Mouse (Mus musculus) heart, embryonic 10.5 days (tissue): ENCODE measurements around the gene Atp1b1. TPM values are rescaled to one million over a fixed set of nuclear protein-coding genes. Genes with fewer than 3 reads are reported as not detected.
A peak's percentile ranks its signal among the peaks of the same experiment; 100 is the strongest.

Experiments
- DNase-seq: peaks from one replicate; pipeline ENCODE4 v3.0.0-alpha.2; 2017; ENCODE audit warnings: low spot score
- H3K27ac ChIP-seq: fragments of 300-500 bp; sonication (generic); 2 replicates; pipeline ENCODE4 v1.5.1; 2016; ENCODE audit warnings: mild to moderate bottlenecking
- H3K27me3 ChIP-seq: fragments of 300-500 bp; sonication (generic); 2 replicates; pipeline ENCODE4 v1.6.1; 2016; ENCODE audit warnings: mild to moderate bottlenecking; ENCODE audit not compliant: poor library complexity, insufficient read depth, severe bottlenecking
- H3K36me3 ChIP-seq: fragments of 300-500 bp; sonication (generic); 2 replicates; pipeline ENCODE4 v1.6.1; 2016; ENCODE audit warnings: mild to moderate bottlenecking, moderate library complexity
- H3K4me1 ChIP-seq: fragments of 300-500 bp; sonication (generic); 2 replicates; pipeline ENCODE4 v1.6.1; 2016; ENCODE audit warnings: mild to moderate bottlenecking
- H3K4me3 ChIP-seq: fragments of 300-500 bp; sonication (generic); 2 replicates; pipeline ENCODE4 v1.5.1; 2016; ENCODE audit warnings: mild to moderate bottlenecking, moderate library complexity
- H3K9me3 ChIP-seq: fragments of 300-500 bp; sonication (generic); 2 replicates; pipeline ENCODE4 v1.6.1; 2016; ENCODE audit warnings: mild to moderate bottlenecking, moderate library complexity
- WGBS: fragments of 180-500 bp; shearing (Covaris S2); methylation state at CpG from one replicate; pipeline ENCODE4 v1.1.7; 2016; 5-methylcytosine and 5-hydroxymethylcytosine counted together
- polyA plus RNA-seq: library from polyadenylated mRNA; unstranded; fragments of >200 nt; fragmentation: Nextera tagmentation; extraction: Ambion mirVana; gene quantifications from 2 replicates; pipeline ENCODE4 v1.2.1, GENCODE M21; 2016

Atp1b1 gene
- polyA plus RNA-seq, 1 experiment from 2014 or later = 181 TPM

- 90% methylated on average over 6 of the region's 6 CpGs for WGBS
- H3K36me3 ChIP-seq = peaks cover 91% of the 10 kb centered on the region
Observed at GRCm38 (mm10) chr1:164447521-164447920, 10.6 kb downstream of the Atp1b1 start.

GRCm38 (mm10) chr1:164446535-164446934 lies 11.6 kb downstream of the Atp1b1 start:
- 94% methylated on average over 10 of the region's 10 CpGs for WGBS
- H3K4me3 ChIP-seq = no peak overlapping the region
- H3K27me3 ChIP-seq = no peaks in the 10 kb centered on the region
- H3K4me1 ChIP-seq = peaks cover 25% of the 10 kb centered on the region
- no peaks in the 10 kb centered on the region for H3K9me3 ChIP-seq
- H3K36me3 ChIP-seq = peaks cover 92% of the 10 kb centered on the region
- DNase-seq = no peak
- H3K27ac ChIP-seq = no peak overlapping the region

More at GRCm38 (mm10) chr1:164447521-164447920, 10.6 kb downstream of the Atp1b1 start:
- no peak overlapping the region for H3K27ac ChIP-seq
- DNase-seq = no peak
- no peak overlapping the region for H3K4me3 ChIP-seq
- peaks cover 33% of the 10 kb centered on the region for H3K4me1 ChIP-seq
- H3K9me3 ChIP-seq = no peaks in the 10 kb centered on the region
- no peaks in the 10 kb centered on the region for H3K27me3 ChIP-seq

GRCm38 (mm10) chr1:164445620-164446162 lies 12.5 kb downstream of the Atp1b1 start:
- no peak for DNase-seq
- Histone ChIP-seq H3K27me3 (no peaks in the 10 kb centered on the region), H3K9me3 (no peaks in the 10 kb centered on the region), H3K36me3 (peaks cover 92% of the 10 kb centered on the region), H3K4me1 (peaks cover 16% of the 10 kb centered on the region), H3K27ac (no peak overlapping the region), H3K4me3 (no peak overlapping the region)
- WGBS = 75% methylated on average over 5 of the region's 5 CpGs

- Histone ChIP-seq H3K36me3 (peaks cover 96% of the 10 kb centered on the region), H3K4me3 (no peak overlapping the region), H3K9me3 (no peaks in the 10 kb centered on the region), H3K27me3 (no peaks in the 10 kb centered on the region), H3K27ac (no peak overlapping the region), H3K4me1 (no peaks in the 10 kb centered on the region)
- no peak for DNase-seq
- WGBS = 55% methylated on average over 18 of the region's 18 CpGs
Observed at GRCm38 (mm10) chr1:164441408-164441974, 16.7 kb downstream of the Atp1b1 start.

- DNase-seq = no peak
- no peak overlapping the region for H3K4me3 ChIP-seq
- WGBS = 75% methylated on average over 11 of the region's 11 CpGs
- H3K36me3 ChIP-seq = peaks cover 92% of the 10 kb centered on the region
- H3K27ac ChIP-seq = no peak overlapping the region
- no peaks in the 10 kb centered on the region for H3K4me1 ChIP-seq
- no peaks in the 10 kb centered on the region for H3K27me3 ChIP-seq
- H3K9me3 ChIP-seq = no peaks in the 10 kb centered on the region
Observed at GRCm38 (mm10) chr1:164440708-164441407, 17.3 kb downstream of the Atp1b1 start.

- WGBS = 90% methylated on average over 6 of the region's 6 CpGs
- no peak for DNase-seq
- H3K36me3 ChIP-seq = peaks cover 86% of the 10 kb centered on the region
- no peak overlapping the region for H3K27ac ChIP-seq
- no peaks in the 10 kb centered on the region for H3K9me3 ChIP-seq
- no peaks in the 10 kb centered on the region for H3K4me1 ChIP-seq
- H3K4me3 ChIP-seq = no peak overlapping the region
- H3K27me3 ChIP-seq = no peaks in the 10 kb centered on the region
Observed at GRCm38 (mm10) chr1:164440230-164440629, 17.9 kb downstream of the Atp1b1 start.

- Histone ChIP-seq H3K4me3 (no peak overlapping the region), H3K4me1 (peaks cover 8% of the 10 kb centered on the region), H3K9me3 (no peaks in the 10 kb centered on the region), H3K27ac (no peak overlapping the region), H3K27me3 (no peaks in the 10 kb centered on the region), H3K36me3 (peaks cover 53% of the 10 kb centered on the region)
- DNase-seq = no peak
- 92% methylated on average over 7 of the region's 7 CpGs for WGBS
Observed at GRCm38 (mm10) chr1:164436749-164437148, 21.4 kb downstream of the Atp1b1 start.

- Histone ChIP-seq H3K27ac (no peak overlapping the region), H3K36me3 (peaks cover 26% of the 10 kb centered on the region), H3K4me3 (no peak overlapping the region), H3K9me3 (no peaks in the 10 kb centered on the region), H3K27me3 (no peaks in the 10 kb centered on the region), H3K4me1 (peaks cover 10% of the 10 kb centered on the region)
- WGBS = 47% methylated on average over 6 of the region's 6 CpGs
- no peak for DNase-seq
Observed at GRCm38 (mm10) chr1:164434049-164434448, 24.1 kb downstream of the Atp1b1 start.

GRCm38 (mm10) chr1:164432649-164433048 lies 25.5 kb downstream of the Atp1b1 start:
- Histone ChIP-seq H3K4me1 (peaks cover 22% of the 10 kb centered on the region), H3K9me3 (no peaks in the 10 kb centered on the region), H3K4me3 (no peak overlapping the region), H3K27ac (no peak overlapping the region), H3K27me3 (no peaks in the 10 kb centered on the region), H3K36me3 (peaks cover 13% of the 10 kb centered on the region)
- 86% methylated on average over 5 of the region's 5 CpGs for WGBS
- DNase-seq = no peak

- no peak for DNase-seq
- peak overlapping the region; percentile 64; the same call in 1 of the 2 replicates for H3K27ac ChIP-seq
- 68% methylated on average over 9 of the region's 9 CpGs for WGBS
Observed at GRCm38 (mm10) chr1:164428644-164429043, 29.5 kb downstream of the Atp1b1 start.

GRCm38 (mm10) chr1:164427777-164428176 lies 30.4 kb downstream of the Atp1b1 start:
- no peaks in the 10 kb centered on the region for H3K27me3 ChIP-seq
- H3K27ac ChIP-seq = no peak overlapping the region
- WGBS = 78% methylated on average over 7 of the region's 7 CpGs
- H3K4me3 ChIP-seq = no peak overlapping the region
- H3K9me3 ChIP-seq = no peaks in the 10 kb centered on the region
- H3K4me1 ChIP-seq = peaks cover 18% of the 10 kb centered on the region
- DNase-seq = no peak
- H3K36me3 ChIP-seq = no peaks in the 10 kb centered on the region

More at GRCm38 (mm10) chr1:164428644-164429043, 29.5 kb downstream of the Atp1b1 start:
- no peak overlapping the region for H3K4me3 ChIP-seq
- no peaks in the 10 kb centered on the region for H3K9me3 ChIP-seq
- H3K27me3 ChIP-seq = no peaks in the 10 kb centered on the region
- peaks cover 18% of the 10 kb centered on the region for H3K4me1 ChIP-seq
- no peaks in the 10 kb centered on the region for H3K36me3 ChIP-seq

- no peak for DNase-seq
- Histone ChIP-seq H3K27ac (no peak overlapping the region), H3K4me3 (no peak overlapping the region), H3K4me1 (peaks cover 18% of the 10 kb centered on the region), H3K27me3 (no peaks in the 10 kb centered on the region), H3K9me3 (no peaks in the 10 kb centered on the region), H3K36me3 (no peaks in the 10 kb centered on the region)
- WGBS = 62% methylated on average over 7 of the region's 7 CpGs
Observed at GRCm38 (mm10) chr1:164426227-164426626, 31.9 kb downstream of the Atp1b1 start.

- H3K36me3 ChIP-seq = no peaks in the 10 kb centered on the region
- 0 out of 2 replicates have a peak, but pooled peaks cover 2% of the 10 kb centered on the region for H3K4me1 ChIP-seq
- H3K9me3 ChIP-seq = no peaks in the 10 kb centered on the region
- H3K27me3 ChIP-seq = no peaks in the 10 kb centered on the region
- WGBS = 76% methylated on average over 6 of the region's 6 CpGs
- no peak for DNase-seq
- H3K27ac ChIP-seq = no peak overlapping the region
- H3K4me3 ChIP-seq = no peak overlapping the region
Observed at GRCm38 (mm10) chr1:164420623-164421354, 37.4 kb downstream of the Atp1b1 start.
